Mouse (Mus musculus): ENCODE measurements around the gene Cd46. TPM values are rescaled to one million over a fixed set of nuclear protein-coding genes. Genes with fewer than 3 reads are reported as not detected.
A peak's percentile ranks its signal among the peaks of the same experiment; 100 is the strongest.

Gene Cd46
- polyA plus RNA-seq, 1 experiment from 2014 or later, result 0.87 TPM

GRCm38 (mm10) chr1:195027507-195027906 lies 64.5 kb downstream of the Cd46 start:
- no peak overlapping the region for H3K27ac ChIP-seq (ENCODE audit: low read length)
- ATAC-seq (ENCODE audit: low read depth), result no peak
- WGBS, result 45% methylated on average over 1 of the region's 1 CpGs
- no peak overlapping the region for H3K4me3 ChIP-seq (ENCODE audit: low read length)
- H3K4me2 ChIP-seq (ENCODE audit: low read depth, low read length), result no peak overlapping the region
- no peaks in the 10 kb centered on the region for H3K27me3 ChIP-seq (ENCODE audit: control insufficient read depth, insufficient read depth, low read depth, low read length)
- no peaks in the 10 kb centered on the region for H3K9me3 ChIP-seq (ENCODE audit: control insufficient read depth, low read length)
- H3K36me3 ChIP-seq (ENCODE audit: control insufficient read depth, insufficient read depth, low read length), result no peaks in the 10 kb centered on the region
- H3K4me1 ChIP-seq (replicated peaks; ENCODE audit: control insufficient read depth, insufficient read depth, low read length), result no peaks in the 10 kb centered on the region
- H3K9ac ChIP-seq (ENCODE audit: low read length), result no peak overlapping the region

- Histone ChIP-seq H3K9ac (ENCODE audit: low read length) (no peak overlapping the region), H3K4me3 (ENCODE audit: low read length) (no peak overlapping the region), H3K27ac (ENCODE audit: low read length) (no peak overlapping the region)
Observed at GRCm38 (mm10) chr1:195023848-195024247, 68.2 kb downstream of the Cd46 start.

GRCm38 (mm10) chr1:195021831-195022230 lies 70.2 kb downstream of the Cd46 start:
- H3K4me2 ChIP-seq (ENCODE audit: low read depth, low read length), result no peak overlapping the region
- H3K9me3 ChIP-seq (ENCODE audit: control insufficient read depth, low read length), result no peaks in the 10 kb centered on the region
- H3K27me3 ChIP-seq (ENCODE audit: control insufficient read depth, insufficient read depth, low read depth, low read length), result no peaks in the 10 kb centered on the region
- no peaks in the 10 kb centered on the region for H3K36me3 ChIP-seq (ENCODE audit: control insufficient read depth, insufficient read depth, low read length)
- H3K4me1 ChIP-seq (replicated peaks; ENCODE audit: control insufficient read depth, insufficient read depth, low read length), result 0 out of 2 replicates have a peak, but pooled peaks cover 2% of the 10 kb centered on the region
- H3K4me3 ChIP-seq (ENCODE audit: low read length), result no peak overlapping the region
- no peak for ATAC-seq (ENCODE audit: low read depth)
- WGBS, result 71% methylated on average over 2 of the region's 2 CpGs
- no peak overlapping the region for H3K27ac ChIP-seq (ENCODE audit: low read length)
- no peak overlapping the region for H3K9ac ChIP-seq (ENCODE audit: low read length)

More at GRCm38 (mm10) chr1:195023848-195024247, 68.2 kb downstream of the Cd46 start:
- Histone ChIP-seq H3K27me3 (ENCODE audit: control insufficient read depth, insufficient read depth, low read depth, low read length) (no peaks in the 10 kb centered on the region), H3K36me3 (ENCODE audit: control insufficient read depth, insufficient read depth, low read length) (no peaks in the 10 kb centered on the region), H3K9me3 (ENCODE audit: control insufficient read depth, low read length) (no peaks in the 10 kb centered on the region), H3K4me1 (replicated peaks; ENCODE audit: control insufficient read depth, insufficient read depth, low read length) (no peaks in the 10 kb centered on the region), H3K4me2 (ENCODE audit: low read depth, low read length) (no peak overlapping the region)
- 82% methylated on average over 1 of the region's 1 CpGs for WGBS
- ATAC-seq (ENCODE audit: low read depth), result no peak

GRCm38 (mm10) chr1:195019062-195019600 lies 72.9 kb downstream of the Cd46 start:
- Histone ChIP-seq H3K27ac (ENCODE audit: low read length) (no peak overlapping the region), H3K27me3 (ENCODE audit: control insufficient read depth, insufficient read depth, low read depth, low read length) (no peaks in the 10 kb centered on the region), H3K4me1 (replicated peaks; ENCODE audit: control insufficient read depth, insufficient read depth, low read length) (0 out of 2 replicates have a peak, but pooled peaks cover 5% of the 10 kb centered on the region), H3K4me2 (ENCODE audit: low read depth, low read length) (no peak overlapping the region), H3K9me3 (ENCODE audit: control insufficient read depth, low read length) (no peaks in the 10 kb centered on the region), H3K4me3 (ENCODE audit: low read length) (no peak overlapping the region), H3K36me3 (ENCODE audit: control insufficient read depth, insufficient read depth, low read length) (no peaks in the 10 kb centered on the region), H3K9ac (ENCODE audit: low read length) (no peak overlapping the region)
- 92% methylated on average over 5 of the region's 5 CpGs for WGBS
- no peak for ATAC-seq (ENCODE audit: low read depth)

GRCm38 (mm10) chr1:195018089-195018999 lies 73.7 kb downstream of the Cd46 start:
- WGBS, result 80% methylated on average over 9 of the region's 9 CpGs

GRCm38 (mm10) chr1:195017626-195018025 lies 74.4 kb downstream of the Cd46 start:
- Histone ChIP-seq H3K4me2 (ENCODE audit: low read depth, low read length) (no peak overlapping the region), H3K4me1 (replicated peaks; ENCODE audit: control insufficient read depth, insufficient read depth, low read length) (0 out of 2 replicates have a peak, but pooled peaks cover 5% of the 10 kb centered on the region)
- WGBS, result 60% methylated on average over 4 of the region's 4 CpGs

More at GRCm38 (mm10) chr1:195018089-195018999, 73.7 kb downstream of the Cd46 start:
- Histone ChIP-seq H3K27ac (ENCODE audit: low read length) (no peak overlapping the region), H3K9me3 (ENCODE audit: control insufficient read depth, low read length) (no peaks in the 10 kb centered on the region), H3K27me3 (ENCODE audit: control insufficient read depth, insufficient read depth, low read depth, low read length) (no peaks in the 10 kb centered on the region), H3K36me3 (ENCODE audit: control insufficient read depth, insufficient read depth, low read length) (no peaks in the 10 kb centered on the region), H3K4me2 (ENCODE audit: low read depth, low read length) (no peak overlapping the region), H3K4me3 (ENCODE audit: low read length) (no peak overlapping the region), H3K4me1 (replicated peaks; ENCODE audit: control insufficient read depth, insufficient read depth, low read length) (0 out of 2 replicates have a peak, but pooled peaks cover 5% of the 10 kb centered on the region), H3K9ac (ENCODE audit: low read length) (no peak overlapping the region)
- no peak for ATAC-seq (ENCODE audit: low read depth)

GRCm38 (mm10) chr1:195016811-195017501 lies 75.1 kb downstream of the Cd46 start:
- Histone ChIP-seq H3K27me3 (ENCODE audit: control insufficient read depth, insufficient read depth, low read depth, low read length) (no peaks in the 10 kb centered on the region), H3K9me3 (ENCODE audit: control insufficient read depth, low read length) (no peaks in the 10 kb centered on the region), H3K4me2 (ENCODE audit: low read depth, low read length) (peak overlapping the region; percentile 51), H3K4me3 (ENCODE audit: low read length) (peak overlapping the region; percentile 28), H3K36me3 (ENCODE audit: control insufficient read depth, insufficient read depth, low read length) (no peaks in the 10 kb centered on the region), H3K27ac (ENCODE audit: low read length) (no peak overlapping the region), H3K4me1 (replicated peaks; ENCODE audit: control insufficient read depth, insufficient read depth, low read length) (0 out of 2 replicates have a peak, but pooled peaks cover 5% of the 10 kb centered on the region), H3K9ac (ENCODE audit: low read length) (peak overlapping the region; percentile 35; the same call in 1 of the 2 replicates)
- peak; percentile 86; the same call in 1 of the 2 replicates for ATAC-seq (ENCODE audit: low read depth)
- WGBS, result 55% methylated on average over 11 of the region's 11 CpGs

More at GRCm38 (mm10) chr1:195017626-195018025, 74.4 kb downstream of the Cd46 start:
- H3K27me3 ChIP-seq (ENCODE audit: control insufficient read depth, insufficient read depth, low read depth, low read length), result no peaks in the 10 kb centered on the region
- no peaks in the 10 kb centered on the region for H3K9me3 ChIP-seq (ENCODE audit: control insufficient read depth, low read length)
- ATAC-seq (ENCODE audit: low read depth), result no peak
- H3K36me3 ChIP-seq (ENCODE audit: control insufficient read depth, insufficient read depth, low read length), result no peaks in the 10 kb centered on the region
- no peak overlapping the region for H3K9ac ChIP-seq (ENCODE audit: low read length)
- no peak overlapping the region for H3K4me3 ChIP-seq (ENCODE audit: low read length)
- H3K27ac ChIP-seq (ENCODE audit: low read length), result no peak overlapping the region

- WGBS, result 93% methylated on average over 1 of the region's 1 CpGs
- no peak overlapping the region for H3K9ac ChIP-seq (ENCODE audit: low read length)
- no peaks in the 10 kb centered on the region for H3K36me3 ChIP-seq (ENCODE audit: control insufficient read depth, insufficient read depth, low read length)
- no peak overlapping the region for H3K4me3 ChIP-seq (ENCODE audit: low read length)
- no peak overlapping the region for H3K4me2 ChIP-seq (ENCODE audit: low read depth, low read length)
- no peak for ATAC-seq (ENCODE audit: low read depth)
- H3K4me1 ChIP-seq (replicated peaks; ENCODE audit: control insufficient read depth, insufficient read depth, low read length), result 0 out of 2 replicates have a peak, but pooled peaks cover 5% of the 10 kb centered on the region
- H3K27me3 ChIP-seq (ENCODE audit: control insufficient read depth, insufficient read depth, low read depth, low read length), result no peaks in the 10 kb centered on the region
- no peaks in the 10 kb centered on the region for H3K9me3 ChIP-seq (ENCODE audit: control insufficient read depth, low read length)
- no peak overlapping the region for H3K27ac ChIP-seq (ENCODE audit: low read length)
Observed at GRCm38 (mm10) chr1:195015281-195015680, 76.8 kb downstream of the Cd46 start.

All from lung, embryonic 16.5 days (tissue).